Mouse (Mus musculus): Measurements from ENCODE around the gene Arrdc2. TPM values are rescaled to one million over a fixed set of nuclear protein-coding genes. Genes with fewer than 3 reads are reported as not detected.

The Arrdc2 gene
- polyA plus RNA-seq, 1 experiment: 31.4 TPM

DNA sequence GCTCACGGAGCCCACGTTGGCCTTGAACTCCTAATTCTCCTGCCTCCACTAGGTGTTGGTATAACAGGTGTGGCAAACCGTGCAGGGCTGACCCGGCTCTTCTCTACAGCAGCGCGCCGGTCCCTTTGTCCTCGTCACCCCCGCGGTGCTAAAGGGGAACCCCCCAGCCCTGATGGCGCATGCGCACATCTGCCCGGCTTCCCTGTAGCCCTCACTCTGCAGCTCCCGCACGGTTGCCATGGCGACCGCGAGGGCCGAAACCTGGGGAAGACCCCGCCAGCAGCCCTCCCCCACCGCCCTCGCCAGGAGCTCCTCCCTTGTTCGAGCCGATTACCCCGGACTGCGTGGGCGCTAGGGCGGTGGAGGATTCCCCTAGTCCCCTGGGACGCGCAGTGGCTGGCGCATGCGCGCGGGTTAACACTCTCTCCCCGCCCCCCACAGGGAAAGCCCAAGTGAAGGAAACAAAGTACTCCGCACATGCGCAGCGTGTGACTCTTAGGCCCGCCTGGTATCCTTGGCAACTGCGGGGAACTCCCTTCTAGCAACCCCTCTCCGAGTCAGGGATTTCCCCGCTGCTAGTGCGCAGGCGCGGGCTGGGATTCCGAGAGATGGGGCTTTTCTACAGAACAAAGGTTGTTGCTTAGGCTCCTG, 26.0 kb upstream of the Arrdc2 start:
- Histone ChIP-seq H3K4me1 (ENCODE audit: control insufficient read depth, insufficient read depth, low read length) (no peaks in the 10 kb centered on the region; the same call in 1 of the 2 replicates), H3K27ac (ENCODE audit: insufficient read depth, low read length) (no peak overlapping the region), H3K4me3 (ENCODE audit: insufficient read depth, low read length) (peak overlapping the region; percentile 43)
- TF ChIP-seq POLR2A (IDR thresholded peaks at IDR 0.05; ENCODE audit: extremely low read depth, insufficient read depth, low read length): peak; percentile 41; the same call in 1 of the 2 replicates
- no peak for TF ChIP-seq CTCF (IDR thresholded peaks at IDR 0.05; ENCODE audit: extremely low read depth, insufficient read depth, low read length)

DNA sequence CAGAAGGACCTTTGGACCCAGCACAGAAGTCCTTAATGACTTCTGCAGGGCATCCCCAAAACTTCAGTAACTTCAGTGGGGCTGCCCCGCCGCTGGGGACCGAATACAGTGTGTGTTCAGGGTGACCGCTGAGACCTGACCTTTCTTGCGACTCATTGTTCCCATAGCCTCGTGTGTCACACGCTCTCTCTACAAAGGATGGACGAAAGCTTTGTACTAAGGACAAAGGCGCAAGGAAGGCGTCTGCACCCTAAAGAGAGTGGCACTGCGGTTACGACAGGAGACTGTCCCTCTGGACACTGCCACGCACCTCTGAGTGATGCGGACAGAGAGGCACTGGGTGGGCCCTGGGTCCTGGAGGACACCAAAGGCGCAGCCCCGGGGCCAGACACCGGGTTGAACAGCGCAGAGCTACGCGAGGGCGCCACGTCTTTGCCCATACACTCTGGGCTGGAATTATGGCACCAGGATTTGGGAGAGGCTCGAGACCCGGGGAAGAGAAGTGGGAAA, 25.2 kb upstream of the Arrdc2 start:
- Histone ChIP-seq H3K4me1 (ENCODE audit: control insufficient read depth, insufficient read depth, low read length) (no peaks in the 10 kb centered on the region; the same call in 1 of the 2 replicates), H3K27ac (ENCODE audit: insufficient read depth, low read length) (no peak overlapping the region)
- TF ChIP-seq CTCF (IDR thresholded peaks at IDR 0.05; ENCODE audit: extremely low read depth, insufficient read depth, low read length): no peak
- no peak for TF ChIP-seq POLR2A (IDR thresholded peaks at IDR 0.05; ENCODE audit: extremely low read depth, insufficient read depth, low read length)

GRCm38 (mm10) chr8:70863956-70864711, 24.6 kb upstream of the Arrdc2 start:
- Histone ChIP-seq H3K4me1 (ENCODE audit: control insufficient read depth, insufficient read depth, low read length) (no peaks in the 10 kb centered on the region; the same call in 1 of the 2 replicates), H3K4me3 (ENCODE audit: insufficient read depth, low read length) (no peak overlapping the region; the same call in 1 of the 2 replicates), H3K27ac (ENCODE audit: insufficient read depth, low read length) (no peak overlapping the region)
- TF ChIP-seq CTCF (IDR thresholded peaks at IDR 0.05; ENCODE audit: extremely low read depth, insufficient read depth, low read length): no peak
- TF ChIP-seq POLR2A (IDR thresholded peaks at IDR 0.05; ENCODE audit: extremely low read depth, insufficient read depth, low read length): no peak

More for the DNA sequence above, 25.2 kb upstream of the Arrdc2 start:
- H3K4me3 ChIP-seq (ENCODE audit: insufficient read depth, low read length): peak overlapping the region; percentile 43

- no peak for TF ChIP-seq CTCF (IDR thresholded peaks at IDR 0.05; ENCODE audit: extremely low read depth, insufficient read depth, low read length)
- TF ChIP-seq POLR2A (IDR thresholded peaks at IDR 0.05; ENCODE audit: extremely low read depth, insufficient read depth, low read length): no peak
- H3K27ac ChIP-seq (ENCODE audit: insufficient read depth, low read length): no peak within 1 kb of the TSS; the same call in 1 of the 2 replicates
- H3K4me1 ChIP-seq (ENCODE audit: control insufficient read depth, insufficient read depth, low read length): no peaks in the 10 kb centered on the region; the same call in 1 of the 2 replicates
- H3K4me3 ChIP-seq (ENCODE audit: insufficient read depth, low read length): peak within 1 kb of the TSS; percentile 31
These were observed 23.5 kb upstream of the Arrdc2 start, which contains the start of gene Kcnn1 for GRCm38 (mm10) chr8:70862824-70863641. TSS of gene Kcnn1 (minus strand) at chr8:70863258.

GRCm38 (mm10) chr8:70857516-70857915, 18.0 kb upstream of the Arrdc2 start:
- H3K4me3 ChIP-seq (ENCODE audit: insufficient read depth, low read length): no peak overlapping the region; the same call in 1 of the 2 replicates
- no peak for TF ChIP-seq POLR2A (IDR thresholded peaks at IDR 0.05; ENCODE audit: extremely low read depth, insufficient read depth, low read length)
- TF ChIP-seq CTCF (IDR thresholded peaks at IDR 0.05; ENCODE audit: extremely low read depth, insufficient read depth, low read length): no peak
- peaks cover 2% of the 10 kb centered on the region; the same call in 1 of the 2 replicates for H3K4me1 ChIP-seq (ENCODE audit: control insufficient read depth, insufficient read depth, low read length)
- H3K27ac ChIP-seq (ENCODE audit: insufficient read depth, low read length): no peak overlapping the region

DNA sequence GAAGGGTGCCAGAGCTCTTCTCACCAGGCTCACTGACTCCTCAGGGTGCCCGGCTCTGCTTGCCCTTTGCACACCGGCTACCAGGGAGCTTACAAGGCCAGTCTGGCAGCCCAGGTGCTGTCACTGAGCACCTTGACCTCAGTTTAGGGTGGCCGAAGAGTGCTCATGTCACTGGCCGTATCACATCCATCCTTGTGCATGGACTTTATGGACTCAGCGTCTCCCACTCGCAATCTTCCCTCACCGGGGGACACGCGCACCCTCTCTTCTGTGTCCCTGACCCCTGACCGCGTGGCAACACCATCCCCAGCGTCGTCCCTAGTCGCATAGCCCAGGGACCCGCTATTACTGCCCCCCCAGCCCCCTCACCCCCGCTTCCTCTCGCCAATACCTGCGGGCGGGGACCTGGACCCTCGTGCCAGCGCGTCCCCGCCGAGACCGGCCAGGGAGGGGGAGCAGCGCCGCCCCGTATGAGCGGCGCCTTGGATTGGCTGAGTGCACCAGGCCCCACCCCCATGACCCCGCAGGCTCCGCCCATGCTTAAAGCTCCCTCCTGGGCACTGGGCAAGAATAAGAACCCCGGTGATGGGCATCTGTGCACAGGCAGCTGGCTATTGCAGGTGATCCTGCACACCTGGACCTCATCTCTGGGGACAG, 17.1 kb upstream of the Arrdc2 start:
- Histone ChIP-seq H3K4me3 (ENCODE audit: insufficient read depth, low read length) (peak overlapping the region; percentile 58), H3K4me1 (ENCODE audit: control insufficient read depth, insufficient read depth, low read length) (peaks cover 2% of the 10 kb centered on the region; the same call in 1 of the 2 replicates), H3K27ac (ENCODE audit: insufficient read depth, low read length) (no peak overlapping the region)
- 0 out of 2 replicates have a peak, but pooled peaks have one; percentile 29 for TF ChIP-seq POLR2A (IDR thresholded peaks at IDR 0.05; ENCODE audit: extremely low read depth, insufficient read depth, low read length)
- TF ChIP-seq CTCF (IDR thresholded peaks at IDR 0.05; ENCODE audit: extremely low read depth, insufficient read depth, low read length): no peak

GRCm38 (mm10) chr8:70856028-70856427, 16.5 kb upstream of the Arrdc2 start:
- no peak for TF ChIP-seq POLR2A (IDR thresholded peaks at IDR 0.05; ENCODE audit: extremely low read depth, insufficient read depth, low read length)
- Histone ChIP-seq H3K4me3 (ENCODE audit: insufficient read depth, low read length) (peak overlapping the region; percentile 58), H3K27ac (ENCODE audit: insufficient read depth, low read length) (no peak overlapping the region), H3K4me1 (ENCODE audit: control insufficient read depth, insufficient read depth, low read length) (peaks cover 2% of the 10 kb centered on the region; the same call in 1 of the 2 replicates)

GRCm38 (mm10) chr8:70853863-70854262, 14.3 kb upstream of the Arrdc2 start:
- TF ChIP-seq POLR2A (IDR thresholded peaks at IDR 0.05; ENCODE audit: extremely low read depth, insufficient read depth, low read length) (no peak), CTCF (IDR thresholded peaks at IDR 0.05; ENCODE audit: extremely low read depth, insufficient read depth, low read length) (no peak)
- Histone ChIP-seq H3K4me3 (ENCODE audit: insufficient read depth, low read length) (no peak overlapping the region), H3K4me1 (ENCODE audit: control insufficient read depth, insufficient read depth, low read length) (peaks cover 2% of the 10 kb centered on the region; the same call in 1 of the 2 replicates), H3K27ac (ENCODE audit: insufficient read depth, low read length) (no peak overlapping the region)

Data from cortical plate, adult 2 months (tissue).